Mouse (Mus musculus) kidney, adult 2 months (tissue): ENCODE data around the gene Prss54.

ENCODE experiments used
- CTCF ChIP-seq: fragments of 200-500 bp; conservative IDR thresholded peaks from 2 replicates; pipeline ENCODE4 v1.5.1; 2011; ENCODE audit warnings: low read depth, mild to moderate bottlenecking, control low read depth, low read length, moderate library complexity, mixed read lengths; ENCODE audit not compliant: insufficient read depth, insufficient read length
- POLR2A ChIP-seq: fragments of 200-500 bp; IDR thresholded peaks from one replicate; pipeline ENCODE4 v1.6.1; 2011; ENCODE audit warnings: low read depth, low read length, control low read depth

DNA sequence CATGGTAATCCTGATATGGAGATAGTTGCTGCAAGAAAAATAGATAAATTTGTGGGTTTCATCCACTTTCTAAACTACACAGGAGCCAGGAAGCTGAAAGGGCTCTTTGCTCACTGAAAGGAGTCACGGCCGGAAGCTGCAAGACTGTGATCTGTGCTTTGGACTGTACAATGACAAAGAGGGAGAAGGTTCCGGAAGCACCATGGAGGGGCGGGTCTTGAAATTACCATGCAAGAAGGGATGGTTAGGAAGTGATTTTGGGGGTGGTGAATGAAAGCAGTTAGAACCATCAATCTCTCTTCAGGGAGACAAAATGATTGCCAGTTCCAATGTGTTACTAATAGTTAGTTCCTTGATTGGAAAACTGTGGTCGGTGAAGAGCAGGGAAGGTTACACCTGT is 33.3 kb upstream of the Prss54 start:
- TF ChIP-seq CTCF (no peak), POLR2A (no peak)
